Mouse (Mus musculus) myocyte (in vitro differentiated cells): ENCODE measurements around the gene Drap1. TPM values are rescaled to one million over a fixed set of nuclear protein-coding genes. Genes with fewer than 3 reads are reported as not detected.

Experiments
- H3K27me3 ChIP-seq: one replicate; pipeline ENCODE4 v1.6.1; 2011; ENCODE audit not compliant: control insufficient read depth, insufficient read depth, insufficient read length
- H3K36me3 ChIP-seq: one replicate; pipeline ENCODE4 v1.6.1; 2011; ENCODE audit not compliant: control insufficient read depth, insufficient read depth
- H3K4me2 ChIP-seq: one replicate; pipeline ENCODE4 v1.6.1; 2011; ENCODE audit warnings: low read depth, control low read depth
- H3K4me3 ChIP-seq: one replicate; pipeline ENCODE4 v1.5.1; 2011; ENCODE audit warnings: mild to moderate bottlenecking, control low read depth, moderate library complexity
- H3K79me2 ChIP-seq: one replicate; pipeline ENCODE4 v1.6.1; 2011; ENCODE audit not compliant: control insufficient read depth, insufficient read depth
- H3ac ChIP-seq: one replicate; pipeline ENCODE4 v1.6.1; 2011; ENCODE audit not compliant: control insufficient read depth, insufficient read length
- CEBPB ChIP-seq: IDR thresholded peaks from 2 replicates; pipeline ENCODE4 v1.6.1; 2011; ENCODE audit warnings: mild to moderate bottlenecking, moderate library complexity; ENCODE audit not compliant: poor library complexity, insufficient read depth, severe bottlenecking
- E2F4 ChIP-seq: IDR thresholded peaks from one replicate; pipeline ENCODE4 v1.6.1; 2011; ENCODE audit warnings: mild to moderate bottlenecking, control low read depth, moderate library complexity; ENCODE audit not compliant: insufficient read depth
- MAX ChIP-seq: IDR thresholded peaks from one replicate; pipeline ENCODE4 v1.6.1; 2011; ENCODE audit warnings: low read depth, mild to moderate bottlenecking, control low read depth
- MYOD1 ChIP-seq, 3 experiments: IDR thresholded peaks; one replicate each; pipeline ENCODE4 v1.6.1; 2011; ENCODE audit warnings: control low read depth in 2 of 3, low read depth in 2 of 3, mild to moderate bottlenecking in 2 of 3, moderate library complexity in 1 of 3; ENCODE audit not compliant: insufficient read length in 2 of 3, control insufficient read depth in 1 of 3
- MYOG ChIP-seq, 3 experiments: IDR thresholded peaks; one replicate each; pipeline ENCODE4 v1.6.1; 2011; ENCODE audit warnings: control low read depth in 2 of 3, low read depth in 2 of 3, mild to moderate bottlenecking in 2 of 3; ENCODE audit not compliant: insufficient read length in 2 of 3, control insufficient read depth in 1 of 3, insufficient read depth in 1 of 3
- POLR2A ChIP-seq: IDR thresholded peaks from one replicate; pipeline ENCODE4 v1.6.1; 2011; ENCODE audit warnings: low read depth, mild to moderate bottlenecking, control low read depth, moderate library complexity; ENCODE audit not compliant: insufficient read length
- POLR2AphosphoS2 ChIP-seq: IDR thresholded peaks from one replicate; pipeline ENCODE4 v1.6.1; 2011; ENCODE audit warnings: low read depth, control low read depth; ENCODE audit not compliant: insufficient read length
- REST ChIP-seq: IDR thresholded peaks from one replicate; pipeline ENCODE4 v1.6.1; 2011; ENCODE audit warnings: mild to moderate bottlenecking, control low read depth, moderate library complexity; ENCODE audit not compliant: insufficient read depth, insufficient read length
- SRF ChIP-seq: IDR thresholded peaks from one replicate; pipeline ENCODE4 v1.6.1; 2011; ENCODE audit warnings: low read depth; ENCODE audit not compliant: control insufficient read depth, insufficient read length
- TCF12 ChIP-seq: IDR thresholded peaks from one replicate; pipeline ENCODE4 v1.6.1; 2011; ENCODE audit warnings: mild to moderate bottlenecking, control low read depth; ENCODE audit not compliant: poor library complexity, insufficient read depth, severe bottlenecking
- TCF3 ChIP-seq: IDR thresholded peaks from one replicate; pipeline ENCODE4 v1.6.1; 2011; ENCODE audit warnings: low read depth, control low read depth; ENCODE audit not compliant: insufficient read length
- USF1 ChIP-seq: IDR thresholded peaks from one replicate; pipeline ENCODE4 v1.6.1; 2011; ENCODE audit warnings: low read depth, mild to moderate bottlenecking, control low read depth, moderate library complexity
- polyA plus RNA-seq: library from polyadenylated mRNA; unstranded; fragments of >200 nt; fragmentation: generic; extraction: Trizol; gene quantifications from one replicate; pipeline ENCODE4 v1.2.1, GENCODE M21; 2012; ENCODE audit warnings: missing spikeins

The Drap1 gene
- polyA plus RNA-seq, 1 experiment = 481 TPM

DNA sequence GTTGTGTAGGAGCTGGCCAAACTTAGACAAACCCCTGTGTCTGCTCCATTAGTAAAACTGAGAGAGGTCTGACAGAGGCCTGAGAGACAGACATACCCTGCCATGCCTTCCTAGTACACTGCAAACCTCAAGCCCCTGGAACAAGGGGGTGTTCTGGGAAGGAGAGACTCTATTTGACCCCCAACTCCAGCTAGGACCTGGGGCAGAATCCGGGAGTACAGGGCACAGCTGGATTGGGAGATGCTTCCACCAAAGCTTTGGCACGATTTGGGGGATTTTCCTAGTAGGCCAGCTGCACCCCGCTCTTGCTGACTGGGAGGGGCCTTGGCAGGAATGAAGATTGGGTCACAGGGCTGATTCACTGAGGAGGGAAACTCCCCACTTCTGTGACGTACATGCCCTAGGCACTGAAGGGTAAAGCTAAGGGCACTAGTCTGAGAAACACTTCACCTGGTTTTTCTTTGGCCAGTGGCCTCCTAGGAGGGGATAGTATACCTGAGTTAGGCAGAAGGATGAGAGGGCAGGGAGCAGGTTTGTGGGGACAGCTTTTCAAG lies 7.2 kb upstream of the Drap1 start:
- no peaks in the 10 kb centered on the region for H3K27me3 ChIP-seq
- H3K79me2 ChIP-seq = no peaks in the 10 kb centered on the region
- no peak for TF ChIP-seq TCF3
- TF ChIP-seq USF1 = no peak
- peak in 1 of 3 experiments; percentile 17 for TF ChIP-seq MYOG (IDR thresholded peaks at IDR 0.05; ENCODE audit: control insufficient read depth in 1 of 3, insufficient read depth in 1 of 3, insufficient read length in 2 of 3, low read depth in 2 of 3)
- no peak for TF ChIP-seq E2F4
- TF ChIP-seq REST = no peak
- no peak for TF ChIP-seq POLR2A
- TF ChIP-seq POLR2AphosphoS2 = no peak
- TF ChIP-seq CEBPB = 0 out of 2 replicates have a peak, but pooled peaks have one; percentile 47
- peak in 1 of 3 experiments; percentile 26 for TF ChIP-seq MYOD1 (IDR thresholded peaks at IDR 0.05; ENCODE audit: control insufficient read depth in 1 of 3, insufficient read length in 2 of 3, low read depth in 2 of 3)
- TF ChIP-seq TCF12 = no peak
- no peak for TF ChIP-seq SRF
- TF ChIP-seq MAX = no peak

DNA sequence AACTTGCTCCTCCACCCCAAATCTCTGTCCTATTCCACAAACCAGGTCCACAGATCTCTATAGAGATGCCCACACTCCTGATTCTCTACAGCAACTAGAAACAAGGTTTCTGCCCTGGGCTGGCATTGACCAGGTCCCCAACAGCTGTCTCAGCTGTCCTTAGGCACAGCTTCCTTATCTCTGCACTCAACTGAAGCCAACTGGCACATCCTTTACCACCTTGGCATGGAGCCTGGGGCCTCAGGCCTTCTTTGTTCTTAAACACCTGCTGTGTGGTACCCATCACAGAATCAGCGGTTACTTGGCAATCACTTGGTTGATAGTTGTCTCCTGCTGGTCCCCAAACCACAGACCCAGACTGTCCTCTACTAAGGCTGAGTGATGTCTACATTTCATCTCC lies 5.6 kb upstream of the Drap1 start:
- H3K36me3 ChIP-seq = peaks cover 8% of the 10 kb centered on the region
- peak overlapping the region; percentile 59 for H3K4me2 ChIP-seq
- TF ChIP-seq MYOD1 (IDR thresholded peaks at IDR 0.05; ENCODE audit: control insufficient read depth in 1 of 3, insufficient read length in 2 of 3, low read depth in 2 of 3) = peak; percentile 65 to 96 (median 83)
- TF ChIP-seq REST = no peak
- TF ChIP-seq E2F4 = no peak
- no peak for TF ChIP-seq CEBPB
- TF ChIP-seq TCF12 = peak; percentile 60
- no peak for TF ChIP-seq POLR2A
- TF ChIP-seq TCF3 = peak; percentile 68
- no peak for TF ChIP-seq MAX
- TF ChIP-seq SRF = no peak
- TF ChIP-seq USF1 = no peak
- peak; percentile 87 to 96 (median 87) for TF ChIP-seq MYOG (IDR thresholded peaks at IDR 0.05; ENCODE audit: control insufficient read depth in 1 of 3, insufficient read depth in 1 of 3, insufficient read length in 2 of 3, low read depth in 2 of 3)
- TF ChIP-seq POLR2AphosphoS2 = no peak
- H3K79me2 ChIP-seq = peaks cover 14% of the 10 kb centered on the region
- H3K4me3 ChIP-seq = no peak overlapping the region
- no peak overlapping the region for H3ac ChIP-seq
- H3K27me3 ChIP-seq = no peaks in the 10 kb centered on the region

More for the DNA sequence above, 7.2 kb upstream of the Drap1 start:
- H3ac ChIP-seq = no peak overlapping the region
- no peak overlapping the region for H3K4me3 ChIP-seq
- peak overlapping the region; percentile 88 for H3K4me2 ChIP-seq
- peaks cover 4% of the 10 kb centered on the region for H3K36me3 ChIP-seq

DNA sequence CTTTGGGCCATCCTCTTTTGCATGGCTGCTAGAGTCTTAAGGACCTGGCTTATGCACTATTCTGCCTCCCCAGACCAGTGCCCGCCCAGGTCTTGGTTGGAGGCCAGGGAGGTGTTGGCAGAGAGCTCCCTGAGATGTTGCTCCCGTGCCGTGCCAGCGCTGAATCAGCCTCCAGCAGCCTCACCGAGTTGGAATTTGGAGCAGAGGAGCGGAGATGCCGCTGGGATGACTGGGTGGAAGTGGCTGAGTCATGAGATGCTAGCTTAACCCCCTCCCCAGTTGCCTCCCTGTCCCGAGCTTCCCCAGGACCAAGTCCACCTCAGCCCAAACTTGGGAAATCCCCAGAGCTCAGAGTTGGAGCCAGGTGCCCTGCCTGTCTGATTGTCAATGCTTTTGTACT lies 5.0 kb upstream of the Drap1 start:
- peaks cover 18% of the 10 kb centered on the region for H3K79me2 ChIP-seq
- TF ChIP-seq MYOG (IDR thresholded peaks at IDR 0.05; ENCODE audit: control insufficient read depth in 1 of 3, insufficient read depth in 1 of 3, insufficient read length in 2 of 3, low read depth in 2 of 3) = peak in 1 of 3 experiments; percentile 46
- no peak for TF ChIP-seq REST
- peak; percentile 62 for TF ChIP-seq POLR2AphosphoS2
- TF ChIP-seq TCF12 = no peak
- TF ChIP-seq USF1 = no peak
- no peak for TF ChIP-seq MAX
- peak in 1 of 3 experiments; percentile 58 for TF ChIP-seq MYOD1 (IDR thresholded peaks at IDR 0.05; ENCODE audit: control insufficient read depth in 1 of 3, insufficient read length in 2 of 3, low read depth in 2 of 3)
- peak overlapping the region; percentile 59 for H3K4me2 ChIP-seq
- H3K4me3 ChIP-seq = no peak overlapping the region
- H3K27me3 ChIP-seq = no peaks in the 10 kb centered on the region
- H3ac ChIP-seq = no peak overlapping the region
- peaks cover 8% of the 10 kb centered on the region for H3K36me3 ChIP-seq

DNA sequence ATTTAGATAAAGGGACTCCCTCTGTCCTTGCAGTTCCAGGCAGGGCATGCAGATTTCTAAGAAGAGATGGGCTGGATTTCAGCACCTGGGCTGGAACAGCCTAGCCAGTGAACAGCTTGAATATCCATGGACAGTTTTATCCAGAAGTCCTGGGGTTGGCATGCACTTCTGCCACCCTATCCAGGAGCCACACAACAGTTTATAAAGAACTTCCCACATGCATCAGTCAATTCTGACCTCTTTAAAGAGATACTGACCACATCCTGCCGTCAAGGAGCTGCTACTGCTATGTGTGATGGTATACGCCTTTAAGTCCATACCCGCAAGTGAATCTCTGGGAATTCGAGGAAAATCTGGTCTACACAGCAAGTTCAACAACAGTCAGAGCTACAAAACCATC lies 4.4 kb upstream of the Drap1 start:
- no peak for TF ChIP-seq POLR2A
- peaks cover 19% of the 10 kb centered on the region for H3K79me2 ChIP-seq
- peak overlapping the region; percentile 59 for H3K4me2 ChIP-seq
- H3K4me3 ChIP-seq = no peak overlapping the region
- H3ac ChIP-seq = no peak overlapping the region
- H3K36me3 ChIP-seq = peaks cover 8% of the 10 kb centered on the region
- H3K27me3 ChIP-seq = no peaks in the 10 kb centered on the region

DNA sequence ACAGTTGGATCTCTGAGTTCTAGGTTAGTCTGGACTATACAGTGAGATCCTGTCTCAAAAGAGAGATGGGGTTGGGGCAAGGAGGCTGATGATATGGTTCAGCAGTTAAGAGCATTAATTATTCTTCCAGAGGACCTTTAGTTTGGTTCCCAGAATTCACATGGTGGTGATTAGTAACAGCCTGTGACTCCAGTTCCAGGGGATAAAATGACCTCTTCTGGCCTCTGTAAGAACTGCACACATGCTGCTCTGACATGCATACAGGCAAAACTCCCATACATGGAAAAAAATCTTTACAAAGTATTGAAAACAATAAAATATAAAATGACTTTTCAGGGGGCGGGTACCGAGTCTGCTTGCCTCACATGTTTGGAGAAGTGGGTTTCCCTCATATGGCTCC lies 3.3 kb upstream of the Drap1 start:
- Histone ChIP-seq H3ac (no peak overlapping the region), H3K4me3 (no peak overlapping the region), H3K4me2 (peak overlapping the region; percentile 7), H3K36me3 (peaks cover 8% of the 10 kb centered on the region), H3K27me3 (no peaks in the 10 kb centered on the region), H3K79me2 (peaks cover 31% of the 10 kb centered on the region)
- TF ChIP-seq TCF12 (no peak), USF1 (no peak), CEBPB (no peak), POLR2AphosphoS2 (no peak), SRF (no peak), E2F4 (no peak), MYOD1 (IDR thresholded peaks at IDR 0.05; ENCODE audit: control insufficient read depth in 1 of 3, insufficient read length in 2 of 3, low read depth in 2 of 3) (no peak), MAX (no peak), REST (no peak), TCF3 (no peak)
